Mouse (Mus musculus) lung, postnatal 0 days (tissue): ENCODE results near the gene Ubl3. TPM values are rescaled to one million over a fixed set of nuclear protein-coding genes. Genes with fewer than 3 reads are reported as not detected.

Source experiments
- ATAC-seq: fragments of 200-750 bp; cut with Nextera tagmentation; 2 replicates; pipeline ENCODE4 v1.8.0; 2017; ENCODE audit warnings: moderate library complexity
- DNase-seq: peaks from one replicate; pipeline ENCODE4 v3.0.0-alpha.2; 2016; ENCODE audit warnings: low spot score
- H3K27ac ChIP-seq: fragments of 300-500 bp; sonication (generic); 2 replicates; pipeline ENCODE4 v1.5.1; 2014; ENCODE audit warnings: antibody characterized with exemption, mild to moderate bottlenecking, low read length, mixed read lengths
- H3K27me3 ChIP-seq: fragments of 300-500 bp; sonication (generic); replicated peaks from 2 replicates; pipeline ENCODE4 v1.6.1; 2014; ENCODE audit warnings: low read length, mixed read lengths; ENCODE audit not compliant: insufficient read depth
- H3K36me3 ChIP-seq: fragments of 300-500 bp; sonication (generic); 2 replicates; pipeline ENCODE4 v1.6.1; 2014; ENCODE audit warnings: low read length, mixed read lengths; ENCODE audit not compliant: insufficient read depth
- H3K4me1 ChIP-seq: fragments of 300-500 bp; sonication (generic); 2 replicates; pipeline ENCODE4 v1.6.1; 2014; ENCODE audit warnings: antibody characterized with exemption, low read depth, low read length, mixed read lengths; ENCODE audit not compliant: insufficient read depth
- H3K4me2 ChIP-seq: fragments of 300-500 bp; sonication (generic); replicated peaks from 2 replicates; pipeline ENCODE4 v1.6.1; 2014; ENCODE audit warnings: low read depth, mild to moderate bottlenecking, low read length, moderate library complexity, mixed read lengths
- H3K4me3 ChIP-seq: fragments of 300-500 bp; sonication (generic); 2 replicates; pipeline ENCODE4 v1.5.1; 2014; ENCODE audit warnings: low read depth, low read length
- H3K9ac ChIP-seq: fragments of 300-500 bp; sonication (generic); replicated peaks from 2 replicates; pipeline ENCODE4 v1.6.1; 2014; ENCODE audit warnings: low read depth, mild to moderate bottlenecking
- H3K9me3 ChIP-seq: fragments of 300-500 bp; sonication (generic); 2 replicates; pipeline ENCODE4 v1.6.1; 2016; ENCODE audit warnings: low read length, mixed read lengths
- CTCF ChIP-seq: IDR thresholded peaks from 2 replicates; pipeline ENCODE4 v1.5.1; 2016; ENCODE audit warnings: antibody characterized with exemption, mild to moderate bottlenecking
- EP300 ChIP-seq: IDR thresholded peaks from 2 replicates; pipeline ENCODE4 v1.6.1; 2016; ENCODE audit warnings: antibody characterized with exemption, mild to moderate bottlenecking, control low read depth
- WGBS: fragments of 180-500 bp; shearing (Covaris S2); extraction: QIAGEN DNeasy Blood & Tissue Kit; methylation state at CpG from one replicate; pipeline ENCODE4 v1.1.7; 2014; 5-methylcytosine and 5-hydroxymethylcytosine counted together
- polyA plus RNA-seq: library from polyadenylated mRNA; unstranded; fragments of >200 nt; fragmentation: Nextera tagmentation; extraction: Ambion mirVana; gene quantifications from 2 replicates; pipeline ENCODE4 v1.2.1, GENCODE M21; 2015

Gene Ubl3
- polyA plus RNA-seq, 1 experiment from 2014 or later: 161 TPM

DNA sequence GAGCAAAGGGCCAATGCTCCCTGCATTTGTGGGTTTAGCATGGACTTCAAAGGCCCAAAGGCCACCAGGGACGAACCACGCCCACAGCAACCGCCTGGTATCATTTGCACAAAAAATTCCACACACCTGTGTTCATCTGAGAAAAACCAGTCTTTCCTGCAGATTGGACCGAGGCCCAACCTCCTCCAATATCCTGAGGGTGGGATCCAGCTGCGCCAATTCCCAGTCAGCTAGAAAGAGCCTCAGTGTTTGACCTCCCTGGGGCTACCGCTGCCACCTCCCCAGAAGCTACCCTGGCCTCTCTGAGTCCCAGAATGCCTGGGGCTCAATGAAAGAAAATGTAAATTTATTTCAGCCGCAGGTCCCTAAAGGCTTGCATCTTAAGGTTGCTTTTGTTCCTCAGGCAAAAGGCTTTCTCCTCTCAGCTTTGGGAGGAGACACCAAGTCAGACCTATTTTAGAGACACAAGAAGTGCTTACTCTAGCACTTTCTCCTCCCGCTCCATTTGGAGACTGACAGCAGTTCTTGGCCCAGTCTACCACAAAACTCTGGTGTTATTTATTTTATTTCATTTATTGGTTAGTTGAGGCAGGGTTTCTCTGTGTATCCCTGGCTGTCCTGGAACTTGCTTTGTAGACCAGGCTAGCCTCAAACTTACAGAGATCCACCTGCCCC is 85.5 kb downstream of the Ubl3 start:
- WGBS: 44% methylated on average over 8 of the region's 8 CpGs
- DNase-seq (no peak), ATAC-seq (no peak)
- Histone ChIP-seq H3K4me3 (no peak overlapping the region), H3K4me1 (no peaks in the 10 kb centered on the region), H3K9me3 (no peaks in the 10 kb centered on the region), H3K9ac (no peak overlapping the region), H3K27ac (no peak overlapping the region), H3K36me3 (no peaks in the 10 kb centered on the region), H3K27me3 (no peaks in the 10 kb centered on the region), H3K4me2 (no peak overlapping the region)
- TF ChIP-seq EP300 (no peak), CTCF (no peak)

DNA sequence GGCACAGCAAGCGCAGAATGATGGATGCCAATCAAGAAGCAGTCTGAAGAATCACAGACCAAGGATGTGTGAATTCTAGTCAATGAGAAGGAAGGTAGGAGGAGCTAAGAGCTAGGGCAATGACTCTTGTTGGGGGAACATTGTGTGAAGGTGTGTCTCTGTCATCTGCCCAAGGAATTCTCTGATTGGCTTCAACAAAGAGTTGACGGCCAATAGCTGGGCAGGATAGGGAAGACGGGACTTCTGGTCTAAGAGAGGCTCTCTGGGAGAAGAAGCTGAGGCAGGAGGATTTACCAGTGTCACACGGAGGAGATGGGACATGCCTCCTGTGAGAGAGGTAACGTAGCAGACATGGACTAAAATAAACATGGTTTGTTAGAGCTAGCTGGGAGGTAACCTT is 86.5 kb downstream of the Ubl3 start:
- ATAC-seq: no peak
- DNase-seq: no peak
- Histone ChIP-seq H3K27ac (no peak overlapping the region), H3K4me2 (no peak overlapping the region), H3K4me1 (no peaks in the 10 kb centered on the region), H3K36me3 (no peaks in the 10 kb centered on the region), H3K9ac (no peak overlapping the region), H3K27me3 (no peaks in the 10 kb centered on the region), H3K9me3 (no peaks in the 10 kb centered on the region), H3K4me3 (no peak overlapping the region)
- 83% methylated on average over 5 of the region's 5 CpGs for WGBS
- TF ChIP-seq EP300: no peak
- TF ChIP-seq CTCF: no peak

DNA sequence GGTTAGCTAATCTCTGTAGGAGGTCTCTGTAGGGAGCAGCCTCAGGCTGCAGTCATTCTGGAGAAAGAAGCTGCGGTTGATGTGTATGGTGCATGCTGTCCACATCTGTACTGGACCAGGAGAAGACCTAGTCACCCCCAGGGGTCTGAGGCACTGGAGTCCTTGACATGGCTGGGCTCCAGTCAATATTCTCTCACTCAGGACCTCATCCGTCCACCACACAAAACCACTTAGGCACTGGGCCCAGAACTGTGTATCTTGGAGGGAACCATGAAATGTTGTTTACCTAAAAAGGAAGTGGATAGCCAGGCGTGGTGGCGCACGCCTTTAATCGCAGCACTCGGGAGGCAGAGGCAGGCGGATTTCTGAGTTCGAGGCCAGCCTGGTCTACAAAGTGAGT is 87.5 kb downstream of the Ubl3 start:
- H3K4me1 ChIP-seq: no peaks in the 10 kb centered on the region
- ATAC-seq (no peak), DNase-seq (no peak)
- H3K9ac ChIP-seq: no peak overlapping the region
- TF ChIP-seq CTCF (no peak), EP300 (no peak)
- H3K36me3 ChIP-seq: no peaks in the 10 kb centered on the region
- H3K4me2 ChIP-seq: no peak overlapping the region
- H3K27ac ChIP-seq: no peak overlapping the region
- no peaks in the 10 kb centered on the region for H3K27me3 ChIP-seq
- 83% methylated on average over 9 of the region's 9 CpGs for WGBS
- no peaks in the 10 kb centered on the region; the same call in 1 of the 2 replicates for H3K9me3 ChIP-seq
- H3K4me3 ChIP-seq: no peak overlapping the region

GRCm38 (mm10) chr5:148464489-148464888 is 88.1 kb downstream of the Ubl3 start:
- DNase-seq: peak; percentile 76
- no peak overlapping the region for H3K4me3 ChIP-seq
- H3K36me3 ChIP-seq: no peaks in the 10 kb centered on the region
- H3K4me1 ChIP-seq: no peaks in the 10 kb centered on the region
- H3K4me2 ChIP-seq: no peak overlapping the region
- H3K9ac ChIP-seq: no peak overlapping the region
- TF ChIP-seq CTCF (no peak), EP300 (no peak)
- H3K27me3 ChIP-seq: no peaks in the 10 kb centered on the region
- H3K27ac ChIP-seq: no peak overlapping the region
- no peaks in the 10 kb centered on the region; the same call in 1 of the 2 replicates for H3K9me3 ChIP-seq
- 28% methylated on average over 7 of the region's 7 CpGs for WGBS
- peak; percentile 77 for ATAC-seq

DNA sequence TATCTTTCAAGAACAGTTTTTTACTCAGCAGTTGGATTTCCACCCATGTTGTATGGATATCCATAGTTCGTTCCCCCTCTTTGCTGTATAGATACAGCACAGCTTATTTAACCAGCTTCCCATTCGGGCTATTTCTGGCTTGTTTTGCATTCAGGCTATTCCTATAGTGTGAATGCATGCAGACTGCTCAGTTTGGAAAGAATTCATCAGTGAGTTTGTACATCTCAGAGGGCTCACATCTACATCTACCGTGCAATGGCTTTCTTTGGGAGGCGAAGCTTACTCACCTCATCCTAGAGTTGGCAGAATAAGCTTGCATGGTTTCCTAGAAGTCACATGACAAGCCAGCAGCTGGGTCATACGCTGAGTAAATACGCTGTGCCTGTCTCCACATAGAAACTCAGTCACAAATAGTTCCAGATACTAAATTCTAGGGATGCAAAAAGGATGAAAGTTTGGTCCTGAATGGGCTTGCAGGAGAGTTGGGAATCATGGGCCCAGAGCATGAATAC is 88.8 kb downstream of the Ubl3 start:
- 78% methylated on average over 6 of the region's 6 CpGs for WGBS
- no peak for ATAC-seq

More for the DNA sequence above, 88.8 kb downstream of the Ubl3 start:
- no peaks in the 10 kb centered on the region for H3K36me3 ChIP-seq
- no peak overlapping the region for H3K9ac ChIP-seq
- no peak overlapping the region for H3K4me2 ChIP-seq
- DNase-seq: no peak
- H3K4me3 ChIP-seq: no peak overlapping the region
- no peak overlapping the region for H3K27ac ChIP-seq
- no peak for TF ChIP-seq EP300
- TF ChIP-seq CTCF: no peak
- no peaks in the 10 kb centered on the region for H3K27me3 ChIP-seq
- H3K4me1 ChIP-seq: no peaks in the 10 kb centered on the region
- no peaks in the 10 kb centered on the region; the same call in 1 of the 2 replicates for H3K9me3 ChIP-seq

Other genes with a start within 250 kb of the Ubl3 start
- 5.8 and 6.0 TPM in 2 replicates for gene Slc7a1, start 152.9 kb downstream of the Ubl3 start, polyA plus RNA-seq